Mouse (Mus musculus) adipocyte (in vitro differentiated cells): ENCODE results near the gene Clec9a.

Experiments
- DNase-seq: peaks from one replicate; pipeline ENCODE4 v3.0.0-alpha.2; 2016; ENCODE audit warnings: low spot score

The Clec9a gene

GRCm38 (mm10) chr6:129425217-129425616, 16.6 kb downstream of the Clec9a start:
- no peak for DNase-seq

- no peak for DNase-seq
Measured at GRCm38 (mm10) chr6:129425812-129426211, 17.1 kb downstream of the Clec9a start.

- no peak for DNase-seq
Measured at GRCm38 (mm10) chr6:129427281-129427680, 18.6 kb downstream of the Clec9a start.

GRCm38 (mm10) chr6:129434239-129434638, 25.6 kb downstream of the Clec9a start:
- no peak for DNase-seq

- peak; percentile 27 for DNase-seq
Measured at GRCm38 (mm10) chr6:129436025-129436424, 27.4 kb downstream of the Clec9a start.

- DNase-seq, result no peak
Measured at GRCm38 (mm10) chr6:129438033-129438432, 29.4 kb downstream of the Clec9a start.

GRCm38 (mm10) chr6:129449743-129450142, 41.1 kb downstream of the Clec9a start:
- DNase-seq, result no peak

- no peak for DNase-seq
Measured at GRCm38 (mm10) chr6:129451411-129452039, 42.9 kb downstream of the Clec9a start, which contains the start of gene Clec1a. Clec1a (minus strand) TSS chr6:129452000.

- DNase-seq, result no peak
Measured at GRCm38 (mm10) chr6:129471386-129471785, 62.7 kb downstream of the Clec9a start.

GRCm38 (mm10) chr6:129472627-129473026, 64.0 kb downstream of the Clec9a start:
- no peak for DNase-seq
